In the genomic region with DNA sequence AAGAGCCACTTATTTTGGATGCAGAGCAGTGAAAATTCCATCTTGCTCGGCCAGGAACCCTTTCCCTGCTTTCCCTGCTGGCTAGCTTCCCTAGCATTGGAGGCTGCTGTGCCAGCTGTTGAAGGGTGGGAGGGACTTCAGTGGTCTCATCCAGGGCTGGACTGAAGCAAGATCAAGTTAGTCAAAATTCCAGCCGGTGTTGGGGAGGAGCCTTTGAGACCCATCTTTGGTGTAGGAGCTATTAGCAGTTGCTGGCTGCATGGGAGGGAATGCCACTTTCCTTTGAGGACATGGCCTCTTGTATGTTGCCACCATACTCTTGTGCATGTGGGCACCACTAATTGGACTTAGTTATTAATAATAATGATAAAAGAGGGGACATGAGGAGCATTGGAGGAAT, we compare ENCODE assay signal across 22 mouse cellular contexts. TPM values are rescaled to one million over a fixed set of nuclear protein-coding genes. Genes with fewer than 3 reads are reported as not detected.
A peak's percentile ranks its signal among the peaks of the same experiment; 100 is the strongest.
DNase-seq lines count a peak whose midpoint lies in the region; ATAC-seq and TF ChIP-seq lines count a peak whose summit lies in the region.
"Had no signal": no experiment of that assay in that cellular context is flagged by ENCODE, and none has a peak within 500 bp of the region (broad histone marks: within the 10 kb centered on the region; RNA-seq: fewer than 3 reads in every experiment).

No protein-coding gene starts in this region.

- no peaks in the 10 kb centered on the region for H3K9me3 ChIP-seq in lung, postnatal 0 days (ENCODE audit: low read length)
- no peaks in the 10 kb centered on the region for H3K9me3 ChIP-seq in MEL (replicated peaks; ENCODE audit: insufficient read depth, low read length)
- H3K9me3 ChIP-seq: embryonic facial prominence, embryonic 13.5 days; embryonic facial prominence, embryonic 15.5 days; forebrain, embryonic 13.5 days; forebrain, embryonic 15.5 days had no signal

- H3K4me3 ChIP-seq in lung, postnatal 0 days (ENCODE audit: low read depth, low read length) = no peak overlapping the region
- peak overlapping the region; percentile 3 to 67; a peak in 2 of 4 replicates for H3K4me3 ChIP-seq in MEL (ENCODE audit: control insufficient read depth in 1 of 2, insufficient read depth in 1 of 2, low read depth in 2 of 2, low read length in 2 of 2)
- H3K4me3 ChIP-seq: embryonic facial prominence, embryonic 13.5 days; embryonic facial prominence, embryonic 15.5 days; erythroblast, embryonic 14.5 days; forebrain, embryonic 13.5 days; forebrain, embryonic 15.5 days had no signal

- peak; percentile 45 for DNase-seq in lung, postnatal 10 days
- DNase-seq in lung, postnatal 0 days (ENCODE audit: low spot score) = no peak
- DNase-seq in MEL (ENCODE audit: low read depth, low spot score) (peak; percentile 64), MEL-GATA-1-ER (ENCODE audit: extremely low read depth, low read depth) (peak; percentile 56)
- DNase-seq in left cerebral cortex, adult 9 months (ENCODE audit: low spot score in 2 of 2) = no peak
- DNase-seq in adrenal gland, postnatal 14 days = no peak
- DNase-seq: adrenal gland, adult 8-10 months; adrenal gland, postnatal 25 days; cerebellum, adult 11 months; cerebellum, adult 18-20 months; cerebellum, adult 8-10 months; cerebellum, adult 9-11 months; cerebellum, postnatal 14 days; cerebellum, postnatal 36 days; embryo, embryonic 11 days; forebrain, postnatal 0 days had no signal

- 47% methylated on average over 2 of the region's 2 CpGs for WGBS in lung, postnatal 0 days

- TF ChIP-seq CTCF in lung, postnatal 0 days (IDR thresholded peaks at IDR 0.05) = no peak
- TF ChIP-seq CTCF in MEL (IDR thresholded peaks at IDR 0.05 in 2 of 3, conservative IDR thresholded peaks at IDR 0.05 in 1 of 3; ENCODE audit: control insufficient read depth in 1 of 3, insufficient read depth in 1 of 3, low read depth in 2 of 3, low read length in 3 of 3, poor library complexity in 1 of 3, severe bottlenecking in 1 of 3) = no peak

- no peaks in the 10 kb centered on the region for H3K27me3 ChIP-seq in lung, postnatal 0 days (replicated peaks; ENCODE audit: insufficient read depth, low read length)
- no peaks in the 10 kb centered on the region for H3K27me3 ChIP-seq in MEL (ENCODE audit: control insufficient read depth in 1 of 2, insufficient read depth in 2 of 2, low read length in 2 of 2)
- H3K27me3 ChIP-seq: embryonic facial prominence, embryonic 13.5 days; embryonic facial prominence, embryonic 15.5 days; forebrain, embryonic 13.5 days; forebrain, embryonic 15.5 days had no signal

- no peak for ATAC-seq in lung, postnatal 0 days
- ATAC-seq: forebrain, embryonic 13.5 days; forebrain, embryonic 15.5 days; forebrain, postnatal 0 days had no signal

- TF ChIP-seq EP300 in lung, postnatal 0 days (IDR thresholded peaks at IDR 0.05) = no peak
- no peak for TF ChIP-seq EP300 in MEL (IDR thresholded peaks at IDR 0.05; ENCODE audit: low read depth in 1 of 2, low read length in 2 of 2)

- no peak for TF ChIP-seq RAD21 in MEL (IDR thresholded peaks at IDR 0.05; ENCODE audit: low read depth, low read length)

- H3K79me2 ChIP-seq in MEL (ENCODE audit: control insufficient read depth, insufficient read depth, low read length, poor library complexity) = peaks cover 17% of the 10 kb centered on the region

- no peak overlapping the region for H3K9ac ChIP-seq in lung, postnatal 0 days (replicated peaks; ENCODE audit: low read depth)
- peak overlapping the region; percentile 15; the same call in 1 of the 2 replicates for H3K9ac ChIP-seq in MEL (ENCODE audit: control insufficient read depth, low read depth, low read length, poor library complexity, severe bottlenecking)
- H3K9ac ChIP-seq: embryonic facial prominence, embryonic 13.5 days; embryonic facial prominence, embryonic 15.5 days; forebrain, embryonic 13.5 days; forebrain, embryonic 15.5 days; forebrain, postnatal 0 days had no signal

- no peak overlapping the region for H3K4me2 ChIP-seq in lung, postnatal 0 days (replicated peaks; ENCODE audit: low read depth, low read length)
- H3K4me2 ChIP-seq: embryonic facial prominence, embryonic 13.5 days; embryonic facial prominence, embryonic 15.5 days; forebrain, embryonic 13.5 days; forebrain, embryonic 15.5 days had no signal

- no peaks in the 10 kb centered on the region for H3K36me3 ChIP-seq in lung, postnatal 0 days (ENCODE audit: insufficient read depth, low read length)
- peaks cover 3 to 25% of the 10 kb centered on the region in 2 experiments for H3K36me3 ChIP-seq in MEL (ENCODE audit: control insufficient read depth in 1 of 2, insufficient read depth in 2 of 2, low read length in 2 of 2)
- H3K36me3 ChIP-seq: embryonic facial prominence, embryonic 13.5 days; embryonic facial prominence, embryonic 15.5 days; forebrain, embryonic 15.5 days had no signal

- 0 out of 4 replicates have a peak, but pooled peaks of 1 of the 2 experiments have one; percentile 5 for TF ChIP-seq POLR2A in MEL (IDR thresholded peaks at IDR 0.05; ENCODE audit: control insufficient read depth in 1 of 2, insufficient read depth in 1 of 2, low read depth in 1 of 2, low read length in 2 of 2, poor library complexity in 1 of 2)

- H3K4me1 ChIP-seq in lung, postnatal 0 days (ENCODE audit: insufficient read depth, low read depth, low read length) = no peaks in the 10 kb centered on the region
- peaks cover 22 to 44% of the 10 kb centered on the region in 2 experiments for H3K4me1 ChIP-seq in MEL (ENCODE audit: control insufficient read depth in 1 of 2, insufficient read depth in 2 of 2, low read length in 2 of 2)
- H3K4me1 ChIP-seq: embryonic facial prominence, embryonic 13.5 days; embryonic facial prominence, embryonic 15.5 days; forebrain, embryonic 13.5 days; forebrain, embryonic 15.5 days had no signal

- H3K27ac ChIP-seq in lung, postnatal 0 days (ENCODE audit: low read length) = no peak overlapping the region
- peak overlapping the region; percentile 71 for H3K27ac ChIP-seq in MEL (ENCODE audit: control insufficient read depth, low read depth, low read length)
- H3K27ac ChIP-seq: embryonic facial prominence, embryonic 13.5 days; embryonic facial prominence, embryonic 15.5 days; forebrain, embryonic 13.5 days; forebrain, embryonic 15.5 days had no signal

TF ChIP-seq in MEL, 35 proteins besides CTCF, POLR2A, EP300 and RAD21:
- TF ChIP-seq RCOR1 (IDR thresholded peaks at IDR 0.05; ENCODE audit: low read depth, low read length) (no peak), TAL1 (IDR thresholded peaks at IDR 0.05; ENCODE audit: low read length) (no peak)
TF ChIP-seq in MEL: peak in this region for 0.

RNA-seq across cellular contexts. Expression of gene Tmem121, which starts 27.5 kb away (rescaled TPM):
- 1.2 TPM in 2 replicates for polyA plus RNA-seq in lung, postnatal 0 days (2015; fragmentation: Nextera tagmentation; extraction: Ambion mirVana)
- 14.4 and 17.0 TPM in 2 replicates for total RNA-seq in MEL (2012; rRNA removed)
- polyA plus RNA-seq in MEL (2012; ENCODE audit: insufficient read depth in 1 of 2, insufficient read length in 2 of 2, low read depth in 1 of 2, low replicate concordance in 2 of 2, missing spikeins in 1 of 2) = 10 to 100 TPM in 1 of 2 experiments, not detected in 1; 35.2 TPM
- total RNA-seq in adrenal gland, postnatal 14 days (2021) = 3.4 and 4.7 TPM in 2 replicates
- total RNA-seq: common myeloid progenitor, adult 5-6 weeks had no signal
- polyA plus RNA-seq: erythroblast, embryonic 14.5 days had no signal

RNA-seq across cellular contexts. Expression of gene Tedc1, which starts 57.0 kb away (rescaled TPM):
- 2.5 and 2.6 TPM in 2 replicates for polyA plus RNA-seq in lung, postnatal 0 days (2015; fragmentation: Nextera tagmentation; extraction: Ambion mirVana)
- total RNA-seq in MEL (2012; rRNA removed) = 40.6 and 50.7 TPM in 2 replicates
- polyA plus RNA-seq in MEL (2012; ENCODE audit: insufficient read depth in 1 of 2, insufficient read length in 2 of 2, low read depth in 1 of 2, low replicate concordance in 2 of 2, missing spikeins in 1 of 2) = 10 to 100 TPM in 1 of 2 experiments, not detected in 1; 74.7 TPM
- total RNA-seq in adrenal gland, postnatal 14 days (2021) = 3.1 and 3.7 TPM in 2 replicates

Comparison
In these comparisons a context has a peak if more than half of its experiments do, and no peak if none do; other contexts are left out.
1. DNase-seq: peak in lung, postnatal 10 days (single experiment), MEL (single experiment) and MEL-GATA-1-ER (single experiment); none in lung, postnatal 0 days (single experiment), left cerebral cortex, adult 9 months (0 of 2) and adrenal gland, postnatal 14 days (single experiment).